Mouse (Mus musculus): Measurements from ENCODE around the gene Sptssb. TPM values are rescaled to one million over a fixed set of nuclear protein-coding genes. Genes with fewer than 3 reads are reported as not detected.

The Sptssb gene
- polyA plus RNA-seq, 1 experiment, result 8.1 TPM

DNA sequence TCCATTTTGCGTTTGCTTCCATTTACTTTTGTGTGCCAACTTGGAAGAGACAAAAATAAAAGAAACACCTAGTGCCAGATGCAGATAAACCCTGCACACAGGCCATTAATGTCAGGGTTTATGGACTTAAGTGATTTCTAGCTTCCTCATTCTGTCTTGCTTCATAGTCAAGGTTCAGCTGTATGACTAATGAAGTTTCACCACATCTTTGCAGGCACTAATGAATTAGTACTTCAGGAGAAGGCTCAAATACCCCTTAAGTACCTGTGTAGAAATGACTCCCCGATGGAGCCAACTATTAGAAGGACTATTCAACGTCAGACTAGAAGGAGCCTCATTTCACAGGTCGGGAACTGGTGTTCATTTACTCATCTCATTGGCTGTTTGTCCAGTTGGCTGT, 86.4 kb downstream of the Sptssb start:
- Histone ChIP-seq H3K4me1 (ENCODE audit: control insufficient read depth, insufficient read depth, low read length) (no peaks in the 10 kb centered on the region), H3K27ac (ENCODE audit: insufficient read depth, low read length) (no peak overlapping the region), H3K4me3 (ENCODE audit: insufficient read depth, low read length) (no peak overlapping the region)
- TF ChIP-seq CTCF (IDR thresholded peaks at IDR 0.05; ENCODE audit: extremely low read depth, insufficient read depth, low read length) (no peak), POLR2A (IDR thresholded peaks at IDR 0.05; ENCODE audit: extremely low read depth, insufficient read depth, low read length) (no peak)

Other genes with a start within 250 kb of the Sptssb start
- 23.2 and 25.0 TPM in 2 replicates for gene Nmd3, start 138.0 kb downstream of the Sptssb start, polyA plus RNA-seq (2012; rRNA removed)
- not detected in 2 replicates for gene Otol1, start 147.7 kb upstream of the Sptssb start, polyA plus RNA-seq (2012; rRNA removed)